Mouse (Mus musculus) stomach, postnatal 0 days (tissue): ENCODE data around the gene Bcas3.

Experiments used
- CTCF ChIP-seq: IDR thresholded peaks from 2 replicates; pipeline ENCODE4 v1.5.1; 2016; ENCODE audit warnings: antibody characterized with exemption, low read depth, mild to moderate bottlenecking, moderate library complexity
- EP300 ChIP-seq: optimal IDR thresholded peaks from 2 replicates; pipeline ENCODE3; 2016; ENCODE audit warnings: antibody characterized with exemption

DNA sequence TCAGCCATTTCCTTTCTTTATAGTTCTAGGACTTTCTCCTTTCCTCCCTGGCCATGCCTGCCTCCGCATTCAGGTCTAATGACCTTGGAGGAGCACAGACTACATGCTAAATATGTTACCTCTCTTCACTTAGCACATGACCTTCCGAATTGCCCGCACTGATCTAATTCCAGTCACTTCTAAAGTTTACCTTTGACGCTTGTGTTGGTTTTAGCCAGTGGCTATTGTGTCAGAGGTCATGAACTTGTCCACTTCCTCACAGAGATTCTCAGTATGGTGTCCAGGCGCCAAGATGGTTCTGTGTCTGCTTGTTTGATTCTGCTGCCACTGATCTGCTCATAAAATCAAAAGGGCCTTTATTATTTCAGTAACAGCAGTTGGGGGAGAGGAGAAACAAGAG lies 338.3 kb downstream of the Bcas3 start:
- no peak for TF ChIP-seq CTCF
- no peak for TF ChIP-seq EP300
